Mouse (Mus musculus): Measurements from ENCODE around the gene Plxna3.
"Not testable (repeated sequence)": the region's sequence is repeated elsewhere in the genome, so short reads cannot be mapped to it uniquely, and the experiment has no call there.

Gene Plxna3

GRCm38 (mm10) chrX:74328725-74329161 is at the start of gene Plxna3:
Gene Plxna3 (plus strand): TSS chrX:74329066.
- DNase-seq (ENCODE audit: low read depth, low spot score) = peak; percentile 57

GRCm38 (mm10) chrX:74281041-74281731 is 47.7 kb upstream of the Plxna3 start:
- DNase-seq (ENCODE audit: low read depth, low spot score) = no peak

- no peak for DNase-seq (ENCODE audit: low read depth, low spot score)
Observed at GRCm38 (mm10) chrX:74281732-74282394, 47.0 kb upstream of the Plxna3 start, which contains the start of the genes Taz and Dnase1l1. Gene Taz (plus strand): TSS chrX:74281912. Gene Dnase1l1 (minus strand): TSS chrX:74282337.

GRCm38 (mm10) chrX:74282395-74283091 is 46.3 kb upstream of the Plxna3 start:
- peak; percentile 64 for DNase-seq (ENCODE audit: low read depth, low spot score)

GRCm38 (mm10) chrX:74283092-74283437 is 45.8 kb upstream of the Plxna3 start:
- no peak for DNase-seq (ENCODE audit: low read depth, low spot score)

GRCm38 (mm10) chrX:74293431-74293830 is 35.4 kb upstream of the Plxna3 start:
- no peak for DNase-seq (ENCODE audit: low read depth, low spot score)

GRCm38 (mm10) chrX:74296538-74297448 is 32.1 kb upstream of the Plxna3 start, which contains the start of gene Atp6ap1:
Gene Atp6ap1 (plus strand): TSS chrX:74297097.
- DNase-seq (ENCODE audit: low read depth, low spot score) = peak; percentile 78

- no peak for DNase-seq (ENCODE audit: low read depth, low spot score)
Observed at GRCm38 (mm10) chrX:74298348-74298747, 30.5 kb upstream of the Plxna3 start.

GRCm38 (mm10) chrX:74299721-74300120 is 29.1 kb upstream of the Plxna3 start:
- no peak for DNase-seq (ENCODE audit: low read depth, low spot score)

- DNase-seq (ENCODE audit: low read depth, low spot score) = peak; percentile 69
Observed at GRCm38 (mm10) chrX:74304867-74305700, 23.8 kb upstream of the Plxna3 start, which contains the start of gene Gdi1. Gene Gdi1 (plus strand): TSS chrX:74304998.

GRCm38 (mm10) chrX:74312540-74313464 is 16.1 kb upstream of the Plxna3 start, which contains the start of gene Fam50a:
Gene Fam50a (plus strand): TSS chrX:74313033.
- DNase-seq (ENCODE audit: low read depth, low spot score) = peak; percentile 53

- DNase-seq (ENCODE audit: low read depth, low spot score) = no peak
Observed at GRCm38 (mm10) chrX:74329215-74329671, 377 bp downstream of the Plxna3 start.

GRCm38 (mm10) chrX:74330166-74330930 is 1.5 kb downstream of the Plxna3 start:
- no peak for DNase-seq (ENCODE audit: low read depth, low spot score)

- DNase-seq (ENCODE audit: low read depth, low spot score) = no peak
Observed at GRCm38 (mm10) chrX:74352645-74353466, 24.0 kb downstream of the Plxna3 start.

- peak; percentile 60 for DNase-seq (ENCODE audit: low read depth, low spot score)
Observed at GRCm38 (mm10) chrX:74353467-74353770, 24.6 kb downstream of the Plxna3 start, which contains the start of gene Lage3. Gene Lage3 (minus strand): TSS chrX:74353618.

GRCm38 (mm10) chrX:74357069-74357468 is 28.2 kb downstream of the Plxna3 start:
- DNase-seq (ENCODE audit: low read depth, low spot score) = not testable (repeated sequence)

GRCm38 (mm10) chrX:74359171-74359570 is 30.3 kb downstream of the Plxna3 start:
- no peak for DNase-seq (ENCODE audit: low read depth, low spot score)

All from retina, adult 2 months (tissue).